In genomic region chr15:89289455-89289854, GRCm38 (mm10) we compare ENCODE assay signal across 36 mouse cellular contexts. TPM values are rescaled to one million over a fixed set of nuclear protein-coding genes. Genes with fewer than 3 reads are reported as not detected.
"Had no signal": no experiment of that assay in that cellular context is flagged by ENCODE, and none has a peak within 500 bp of the region (broad histone marks: within the 10 kb centered on the region; RNA-seq: fewer than 3 reads in every experiment).

No protein-coding gene starts in this region.

- H3K27ac ChIP-seq: embryonic facial prominence, embryonic 10.5 days; embryonic facial prominence, embryonic 12.5 days; embryonic facial prominence, embryonic 13.5 days; embryonic facial prominence, embryonic 15.5 days; forebrain, embryonic 10.5 days; forebrain, embryonic 12.5 days; forebrain, embryonic 13.5 days; forebrain, embryonic 15.5 days; gastrocnemius, adult 2 months; heart, adult 2 months had no signal

- H3K4me3 ChIP-seq: embryonic facial prominence, embryonic 10.5 days; embryonic facial prominence, embryonic 12.5 days; embryonic facial prominence, embryonic 13.5 days; embryonic facial prominence, embryonic 15.5 days; erythroblast, embryonic 14.5 days; forebrain, embryonic 10.5 days; forebrain, embryonic 12.5 days; forebrain, embryonic 13.5 days; forebrain, embryonic 15.5 days; gastrocnemius, adult 2 months; heart, adult 2 months had no signal

- H3K27me3 ChIP-seq: embryonic facial prominence, embryonic 12.5 days; embryonic facial prominence, embryonic 13.5 days; embryonic facial prominence, embryonic 15.5 days; forebrain, embryonic 12.5 days; forebrain, embryonic 13.5 days; forebrain, embryonic 15.5 days had no signal

- H3K9ac ChIP-seq: embryonic facial prominence, embryonic 12.5 days; embryonic facial prominence, embryonic 13.5 days; embryonic facial prominence, embryonic 15.5 days; forebrain, embryonic 12.5 days; forebrain, embryonic 13.5 days; forebrain, embryonic 15.5 days; forebrain, postnatal 0 days had no signal

- ATAC-seq: forebrain, embryonic 13.5 days; forebrain, embryonic 14.5 days; forebrain, embryonic 15.5 days; forebrain, embryonic 16.5 days; forebrain, postnatal 0 days had no signal

- DNase-seq: cerebellum, adult 8-10 months; cerebellum, adult 9-11 months; cerebellum, postnatal 14 days; cerebellum, postnatal 36 days; embryo, embryonic 11 days; forebrain, postnatal 0 days; gastrocnemius, adult 2 months; gastrocnemius, postnatal 10 days; gastrocnemius, postnatal 14 days; gastrocnemius, postnatal 25 days; gastrocnemius, postnatal 36 days; heart, adult 18-20 months; heart, adult 2 months had no signal

- H3K4me2 ChIP-seq: embryonic facial prominence, embryonic 12.5 days; embryonic facial prominence, embryonic 13.5 days; embryonic facial prominence, embryonic 15.5 days; forebrain, embryonic 12.5 days; forebrain, embryonic 13.5 days; forebrain, embryonic 15.5 days had no signal

- H3K4me1 ChIP-seq: embryonic facial prominence, embryonic 10.5 days; embryonic facial prominence, embryonic 12.5 days; embryonic facial prominence, embryonic 13.5 days; embryonic facial prominence, embryonic 15.5 days; forebrain, embryonic 10.5 days; forebrain, embryonic 12.5 days; forebrain, embryonic 13.5 days had no signal

- H3K9me3 ChIP-seq: embryonic facial prominence, embryonic 10.5 days; embryonic facial prominence, embryonic 12.5 days; embryonic facial prominence, embryonic 13.5 days; embryonic facial prominence, embryonic 15.5 days; forebrain, embryonic 10.5 days; forebrain, embryonic 12.5 days; forebrain, embryonic 13.5 days; forebrain, embryonic 15.5 days had no signal

RNA-seq across cellular contexts. Expression of gene Adm2, which starts 33.1 kb away (rescaled TPM):
- total RNA-seq: common myeloid progenitor, adult 5-6 weeks; forebrain, postnatal 0 days; gastrocnemius, adult 18-20 months; gastrocnemius, adult 2 months; gastrocnemius, adult 8-10 months; gastrocnemius, postnatal 10 days; gastrocnemius, postnatal 14 days; gastrocnemius, postnatal 25 days; gastrocnemius, postnatal 36 days; gastrocnemius, postnatal 4 days; granulocyte monocyte progenitor cell, adult 5-6 weeks; heart, adult 18-20 months; heart, adult 2 months; heart, adult 8-10 months had no signal
- polyA plus RNA-seq: cortical plate, adult 2 months; embryonic facial prominence, embryonic 11.5 days; embryonic facial prominence, embryonic 12.5 days; embryonic facial prominence, embryonic 13.5 days; forebrain, embryonic 12.5 days; forebrain, embryonic 13.5 days; forebrain, embryonic 14.5 days; forebrain, embryonic 15.5 days; forebrain, embryonic 16.5 days; forebrain, postnatal 0 days; frontal cortex, adult 2 months; heart, adult 2 months had no signal

RNA-seq across cellular contexts. Expression of gene Miox, which starts 44.7 kb away (rescaled TPM):
- total RNA-seq: common myeloid progenitor, adult 5-6 weeks; forebrain, postnatal 0 days; gastrocnemius, adult 2 months; gastrocnemius, adult 8-10 months; gastrocnemius, postnatal 10 days; gastrocnemius, postnatal 14 days; gastrocnemius, postnatal 25 days; gastrocnemius, postnatal 36 days; gastrocnemius, postnatal 4 days; granulocyte monocyte progenitor cell, adult 5-6 weeks; heart, adult 18-20 months; heart, adult 2 months; heart, adult 8-10 months had no signal
- polyA plus RNA-seq: cortical plate, adult 2 months; embryonic facial prominence, embryonic 10.5 days; embryonic facial prominence, embryonic 11.5 days; embryonic facial prominence, embryonic 12.5 days; embryonic facial prominence, embryonic 13.5 days; embryonic facial prominence, embryonic 14.5 days; embryonic facial prominence, embryonic 15.5 days; erythroblast, embryonic 14.5 days; forebrain, embryonic 10.5 days; forebrain, embryonic 11.5 days; forebrain, embryonic 12.5 days; forebrain, embryonic 13.5 days; forebrain, embryonic 14.5 days; forebrain, embryonic 15.5 days; forebrain, embryonic 16.5 days; forebrain, postnatal 0 days; frontal cortex, adult 2 months; gonadal fat pad, adult 2 months; heart, adult 2 months had no signal
